Mouse (Mus musculus): Measurements from ENCODE around the gene Fgf23. TPM values are rescaled to one million over a fixed set of nuclear protein-coding genes. Genes with fewer than 3 reads are reported as not detected.

Fgf23 gene
- not detected in 2 replicates for total RNA-seq (2014; fragmentation: Nextera tagmentation)
- 0.12 and 0.22 TPM in 2 replicates for total RNA-seq (2017)
- polyA plus RNA-seq (2012) = not detected in 2 replicates

DNA sequence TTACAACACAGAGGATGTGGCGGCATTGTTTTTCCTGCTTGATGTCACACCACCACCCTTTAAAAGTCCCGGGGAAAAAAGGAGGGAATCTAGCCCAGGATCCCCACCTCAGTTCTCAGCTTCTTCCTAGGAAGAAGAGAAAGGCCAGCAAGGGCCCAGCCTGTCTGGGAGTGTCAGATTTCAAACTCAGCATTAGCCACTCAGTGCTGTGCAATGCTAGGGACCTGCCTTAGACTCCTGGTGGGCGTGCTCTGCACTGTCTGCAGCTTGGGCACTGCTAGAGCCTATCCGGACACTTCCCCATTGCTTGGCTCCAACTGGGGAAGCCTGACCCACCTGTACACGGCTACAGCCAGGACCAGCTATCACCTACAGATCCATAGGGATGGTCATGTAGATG is at the start of gene Fgf23:
Fgf23 (plus strand) TSS at position 86 of the 400 bp plus-strand sequence.
- ATAC-seq (ENCODE audit: extremely low read depth, insufficient number of reproducible peaks, low FRiP score, poor library complexity, severe bottlenecking) = no peak
- TF ChIP-seq GATA1 (IDR thresholded peaks at IDR 0.05; ENCODE audit: borderline replicate concordance, low read length) (no peak), TAL1 (conservative IDR thresholded peaks at IDR 0.05; ENCODE audit: low read depth, low read length) (no peak), GATA2 (IDR thresholded peaks at IDR 0.05; ENCODE audit: borderline replicate concordance, low read depth, low read length) (no peak)
- no peaks in the 10 kb centered on the region for H3K4me1 ChIP-seq (ENCODE audit: insufficient read depth, low read depth, low read length)
- DNase-seq (ENCODE audit: low spot score) = no peak
- H3K27me3 ChIP-seq (ENCODE audit: insufficient read depth, low read length) = peaks cover 3% of the 10 kb centered on the region; the same call in 1 of the 2 replicates
- no peaks in the 10 kb centered on the region for H3K9me3 ChIP-seq (replicated peaks)
- no peak within 1 kb of the TSS for H3K4me3 ChIP-seq (ENCODE audit: low read depth, low read length)
- no peaks in the 10 kb centered on the region for H3K36me3 ChIP-seq (replicated peaks)

DNA sequence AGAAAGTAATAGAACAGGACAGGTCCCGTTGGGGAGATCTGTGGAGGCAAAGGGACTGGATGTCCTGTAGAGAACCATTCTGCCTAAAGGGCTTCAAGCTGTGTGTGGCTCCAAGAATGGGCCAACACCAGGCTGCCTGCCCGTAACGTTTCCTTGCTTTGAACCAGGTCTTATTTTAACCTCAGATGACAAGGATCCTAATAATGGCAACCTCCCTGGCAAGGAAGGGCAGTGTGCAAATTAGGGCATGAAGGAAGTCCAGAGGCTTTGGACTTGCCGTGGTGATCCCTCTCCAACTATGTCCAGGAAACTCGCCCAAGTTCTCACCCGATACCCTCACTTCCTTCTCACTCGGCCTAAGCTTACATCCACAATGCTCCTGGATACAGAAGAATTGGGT is 47.9 kb upstream of the Fgf23 start:
- H3K4me1 ChIP-seq (ENCODE audit: insufficient read depth, low read depth, low read length) = no peaks in the 10 kb centered on the region
- ATAC-seq (ENCODE audit: extremely low read depth, insufficient number of reproducible peaks, low FRiP score, poor library complexity, severe bottlenecking) = no peak
- H3K27me3 ChIP-seq (ENCODE audit: insufficient read depth, low read length) = 0 out of 2 replicates have a peak, but pooled peaks cover 3% of the 10 kb centered on the region
- no peaks in the 10 kb centered on the region for H3K36me3 ChIP-seq (replicated peaks)
- H3K4me3 ChIP-seq (ENCODE audit: low read depth, low read length) = no peak overlapping the region
- DNase-seq (ENCODE audit: low spot score) = no peak
- H3K9me3 ChIP-seq (replicated peaks) = no peaks in the 10 kb centered on the region
- TF ChIP-seq TAL1 (conservative IDR thresholded peaks at IDR 0.05; ENCODE audit: low read depth, low read length) (no peak), CTCF (IDR thresholded peaks at IDR 0.05; ENCODE audit: low read depth, low read length) (no peak), POLR2AphosphoS5 (IDR thresholded peaks at IDR 0.05; ENCODE audit: insufficient replicate concordance, low read depth, low read length) (no peak)

DNA sequence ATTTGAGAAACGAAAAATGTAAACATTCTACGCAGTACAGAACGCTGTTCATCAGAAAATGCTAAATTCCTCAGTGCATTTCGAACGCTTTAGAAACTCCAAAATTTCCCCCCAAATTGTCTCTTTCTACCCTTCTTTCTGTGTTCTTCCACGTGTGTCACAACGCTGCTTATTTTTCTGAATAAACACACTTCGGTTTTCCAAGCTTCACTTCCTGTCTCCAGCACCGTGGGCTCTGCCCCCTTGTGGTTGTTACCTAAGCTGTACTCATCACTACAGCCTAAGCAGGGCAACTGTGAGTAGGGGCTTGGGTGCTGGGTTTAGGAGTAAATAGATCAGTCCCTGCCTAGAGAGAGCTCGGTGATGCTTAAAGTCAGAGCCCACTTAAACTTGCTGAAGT is 37.9 kb upstream of the Fgf23 start:
- H3K4me3 ChIP-seq (ENCODE audit: low read depth, low read length) = no peak overlapping the region
- peak; percentile 41 for DNase-seq (ENCODE audit: low spot score)
- no peaks in the 10 kb centered on the region for H3K9me3 ChIP-seq (replicated peaks)
- no peak for TF ChIP-seq GATA2 (IDR thresholded peaks at IDR 0.05; ENCODE audit: borderline replicate concordance, low read depth, low read length)
- TF ChIP-seq CTCF (IDR thresholded peaks at IDR 0.05; ENCODE audit: low read depth, low read length) = 0 out of 2 replicates have a peak, but pooled peaks have one; percentile 14
- H3K36me3 ChIP-seq (replicated peaks) = no peaks in the 10 kb centered on the region
- ATAC-seq (ENCODE audit: extremely low read depth, insufficient number of reproducible peaks, low FRiP score, poor library complexity, severe bottlenecking) = peak; percentile 57; the same call in 1 of the 2 replicates
- H3K27me3 ChIP-seq (ENCODE audit: insufficient read depth, low read length) = no peaks in the 10 kb centered on the region
- H3K4me1 ChIP-seq (ENCODE audit: insufficient read depth, low read depth, low read length) = peaks cover 3% of the 10 kb centered on the region; the same call in 1 of the 2 replicates

DNA sequence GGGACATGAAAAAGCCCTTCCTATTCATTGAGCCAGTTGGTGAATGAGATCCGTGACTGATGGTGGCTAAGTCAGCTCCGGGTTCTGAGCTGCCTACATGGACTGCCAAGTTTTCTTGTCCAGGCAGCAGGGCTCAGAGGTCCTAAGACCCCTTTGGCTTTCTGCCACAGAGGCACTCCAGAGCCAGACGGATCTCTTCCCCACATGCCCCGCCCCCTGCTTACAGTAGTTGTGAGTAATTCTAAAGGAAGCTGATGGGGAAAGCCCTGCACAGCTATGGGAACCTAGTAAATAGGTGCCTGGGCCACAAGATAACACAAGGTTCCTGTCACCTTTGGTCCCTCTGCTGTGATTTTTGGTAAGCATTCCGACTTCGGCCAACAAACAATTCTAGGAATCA is 27.8 kb upstream of the Fgf23 start:
- Histone ChIP-seq H3K4me3 (ENCODE audit: low read depth, low read length) (no peak overlapping the region), H3K36me3 (replicated peaks) (no peaks in the 10 kb centered on the region), H3K27me3 (ENCODE audit: insufficient read depth, low read length) (0 out of 2 replicates have a peak, but pooled peaks cover 2% of the 10 kb centered on the region), H3K4me1 (ENCODE audit: insufficient read depth, low read depth, low read length) (no peaks in the 10 kb centered on the region), H3K9me3 (replicated peaks) (no peaks in the 10 kb centered on the region)
- DNase-seq (ENCODE audit: low spot score) = no peak
- ATAC-seq (ENCODE audit: extremely low read depth, insufficient number of reproducible peaks, low FRiP score, poor library complexity, severe bottlenecking) = no peak
- TF ChIP-seq GATA2 (IDR thresholded peaks at IDR 0.05; ENCODE audit: borderline replicate concordance, low read depth, low read length) (no peak), CTCF (IDR thresholded peaks at IDR 0.05; ENCODE audit: low read depth, low read length) (no peak), POLR2AphosphoS5 (IDR thresholded peaks at IDR 0.05; ENCODE audit: insufficient replicate concordance, low read depth, low read length) (no peak), TAL1 (conservative IDR thresholded peaks at IDR 0.05; ENCODE audit: low read depth, low read length) (no peak)

DNA sequence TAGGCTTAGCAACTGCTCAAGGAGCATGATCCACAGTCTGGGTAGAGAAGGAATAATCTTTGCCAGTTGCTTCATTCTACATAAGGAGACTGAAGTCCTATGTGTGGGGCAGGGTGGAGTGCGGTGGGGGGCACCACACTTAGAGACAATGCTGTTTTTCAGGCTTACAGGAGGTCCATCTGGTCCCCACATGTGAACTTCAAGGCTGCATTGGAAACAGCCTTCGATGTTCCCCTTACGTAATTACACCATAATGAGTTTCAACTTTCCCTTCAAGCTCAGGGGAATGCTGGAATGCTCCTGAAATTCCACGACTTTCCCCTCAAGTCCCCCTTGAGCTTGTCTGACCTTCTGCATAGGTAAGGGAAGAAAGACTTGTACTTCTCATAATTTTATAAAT is 21.9 kb upstream of the Fgf23 start:
- no peak for TF ChIP-seq GATA1 (IDR thresholded peaks at IDR 0.05; ENCODE audit: borderline replicate concordance, low read length)
- TF ChIP-seq CTCF (IDR thresholded peaks at IDR 0.05; ENCODE audit: low read depth, low read length) = no peak
- no peak for TF ChIP-seq TAL1 (conservative IDR thresholded peaks at IDR 0.05; ENCODE audit: low read depth, low read length)
- no peak for TF ChIP-seq GATA2 (IDR thresholded peaks at IDR 0.05; ENCODE audit: borderline replicate concordance, low read depth, low read length)
- TF ChIP-seq POLR2AphosphoS5 (IDR thresholded peaks at IDR 0.05; ENCODE audit: insufficient replicate concordance, low read depth, low read length) = no peak
- Histone ChIP-seq H3K4me3 (ENCODE audit: low read depth, low read length) (no peak overlapping the region), H3K27me3 (ENCODE audit: insufficient read depth, low read length) (no peaks in the 10 kb centered on the region), H3K36me3 (replicated peaks) (no peaks in the 10 kb centered on the region), H3K9me3 (replicated peaks) (no peaks in the 10 kb centered on the region), H3K4me1 (ENCODE audit: insufficient read depth, low read depth, low read length) (no peaks in the 10 kb centered on the region)
- no peak for DNase-seq (ENCODE audit: low spot score)
- no peak for ATAC-seq (ENCODE audit: extremely low read depth, insufficient number of reproducible peaks, low FRiP score, poor library complexity, severe bottlenecking)

DNA sequence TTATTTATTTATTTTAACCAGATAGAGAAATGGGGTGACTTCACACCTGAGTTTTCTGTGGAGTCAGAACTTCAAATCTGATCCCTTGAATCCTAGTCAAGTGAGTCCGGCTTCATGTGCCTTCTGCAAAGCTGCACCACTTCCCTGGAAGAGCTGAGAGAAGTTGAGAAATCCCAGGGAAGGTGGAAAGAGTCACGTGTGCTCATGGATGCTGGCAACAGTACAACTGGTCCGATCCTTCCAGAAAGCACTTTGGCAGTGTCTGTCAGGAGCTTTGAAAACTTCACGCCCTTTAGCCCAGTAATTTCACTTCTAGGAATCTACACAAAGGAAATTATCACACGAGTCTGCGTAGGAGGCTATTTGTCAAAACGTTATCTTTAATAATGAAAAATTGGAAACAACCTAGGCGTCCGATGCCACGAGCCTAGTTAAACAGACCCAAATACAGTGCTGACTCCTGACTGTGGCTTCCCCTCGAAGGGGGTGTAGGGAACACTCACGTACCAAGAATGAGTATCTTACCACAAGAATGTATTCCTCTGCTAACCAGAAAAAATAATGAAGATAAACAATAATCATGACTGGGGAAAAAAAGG is 15.6 kb upstream of the Fgf23 start:
- DNase-seq (ENCODE audit: low spot score) = no peak
- Histone ChIP-seq H3K4me1 (ENCODE audit: insufficient read depth, low read depth, low read length) (no peaks in the 10 kb centered on the region), H3K27me3 (ENCODE audit: insufficient read depth, low read length) (no peaks in the 10 kb centered on the region), H3K4me3 (ENCODE audit: low read depth, low read length) (no peak overlapping the region), H3K9me3 (replicated peaks) (no peaks in the 10 kb centered on the region), H3K36me3 (replicated peaks) (no peaks in the 10 kb centered on the region)
- ATAC-seq (ENCODE audit: extremely low read depth, insufficient number of reproducible peaks, low FRiP score, poor library complexity, severe bottlenecking) = no peak
- TF ChIP-seq GATA1 (IDR thresholded peaks at IDR 0.05; ENCODE audit: borderline replicate concordance, low read length) (no peak), TAL1 (conservative IDR thresholded peaks at IDR 0.05; ENCODE audit: low read depth, low read length) (no peak), POLR2AphosphoS5 (IDR thresholded peaks at IDR 0.05; ENCODE audit: insufficient replicate concordance, low read depth, low read length) (no peak), CTCF (IDR thresholded peaks at IDR 0.05; ENCODE audit: low read depth, low read length) (no peak), GATA2 (IDR thresholded peaks at IDR 0.05; ENCODE audit: borderline replicate concordance, low read depth, low read length) (no peak)
